Mouse (Mus musculus): ENCODE data around the gene Poc5.

The Poc5 gene

DNA sequence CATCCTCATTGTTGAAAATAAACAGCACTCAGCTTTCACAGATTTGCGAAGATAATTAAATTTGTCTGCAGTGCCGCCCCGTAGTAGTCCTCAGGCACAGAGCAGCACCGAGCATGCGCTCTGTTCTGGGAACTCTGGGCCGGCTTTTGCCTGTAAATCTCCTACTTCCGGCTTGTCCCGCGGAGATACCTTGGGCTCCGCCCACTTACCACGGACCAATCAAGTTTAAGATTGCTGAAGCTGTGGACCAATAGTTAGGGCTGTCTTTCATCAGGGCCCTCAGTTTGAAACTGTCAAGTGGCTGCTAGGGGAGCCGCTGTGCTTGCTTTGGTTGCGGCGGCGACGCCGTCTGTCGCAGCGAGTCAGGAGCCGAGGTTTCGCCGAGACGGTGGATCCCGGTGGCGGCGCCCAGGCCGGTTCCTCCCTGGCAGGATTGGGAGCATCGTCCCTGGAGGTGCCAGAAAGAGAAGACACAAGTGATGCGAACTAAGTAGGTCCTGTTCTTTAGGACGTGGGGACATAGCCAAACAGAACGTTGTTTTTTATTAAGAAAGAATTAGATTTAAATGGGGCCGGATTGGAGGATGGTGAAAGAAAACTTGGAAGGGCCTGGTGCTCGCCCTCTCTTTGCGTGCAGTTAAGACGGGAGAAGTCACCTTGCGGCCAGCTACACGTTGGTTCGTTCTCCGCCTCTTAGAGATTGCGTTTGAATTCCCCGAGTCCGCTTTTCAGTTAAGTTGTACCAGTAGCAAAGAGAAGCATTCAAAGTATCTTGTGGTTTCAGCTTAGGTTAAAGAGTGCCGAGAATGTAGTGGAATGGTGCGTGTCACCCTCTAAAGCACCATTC lies at the start of gene Poc5:
Poc5 (plus strand) TSS at position 253 of the 847 bp plus-strand sequence.
- peak; percentile 99 for DNase-seq (ENCODE audit: low read depth, low spot score)

- DNase-seq (ENCODE audit: low read depth, low spot score) = no peak
Observed at GRCm38 (mm10) chr13:96341461-96341860, 46.6 kb upstream of the Poc5 start.

- DNase-seq (ENCODE audit: low read depth, low spot score) = no peak
Observed at GRCm38 (mm10) chr13:96344778-96345177, 43.3 kb upstream of the Poc5 start.

DNA sequence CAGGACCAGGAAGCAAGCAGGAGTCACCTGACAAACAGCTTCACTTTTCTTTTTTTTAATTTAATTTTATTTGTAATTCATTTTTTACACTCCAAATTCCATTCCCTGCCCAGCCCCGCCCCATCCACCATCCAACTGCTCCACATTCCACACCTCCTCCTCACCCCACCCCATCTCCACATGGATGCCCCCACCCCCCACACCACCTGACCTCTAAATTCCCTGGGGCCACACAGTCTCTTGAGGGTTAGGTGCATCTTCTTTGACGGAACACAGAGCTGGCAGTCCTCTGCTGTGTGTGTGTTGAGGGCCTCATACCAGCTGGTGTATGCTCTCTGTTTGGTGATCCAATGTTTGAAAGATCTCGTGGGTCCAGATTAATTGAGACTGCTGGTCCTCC lies 41.5 kb upstream of the Poc5 start:
- no peak for DNase-seq (ENCODE audit: low read depth, low spot score)

DNA sequence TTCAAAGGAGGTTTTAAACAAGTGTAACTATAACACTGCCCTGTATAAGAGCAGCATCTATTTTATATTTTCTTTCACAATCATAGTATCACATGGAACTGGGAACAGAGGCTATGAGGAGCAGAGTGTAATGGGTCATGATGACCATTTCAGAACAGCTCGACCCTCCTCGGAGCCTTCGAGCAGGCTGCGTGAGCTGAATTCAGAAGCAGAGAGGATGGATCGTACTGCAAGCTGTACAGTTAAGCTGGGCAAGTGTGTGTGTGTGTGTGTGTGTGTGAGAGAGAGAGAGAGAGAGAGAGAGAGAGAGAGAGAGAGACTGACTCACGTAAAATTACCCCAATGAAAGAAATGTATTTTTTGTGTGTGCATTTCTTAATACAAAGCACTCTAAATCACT lies 37.9 kb upstream of the Poc5 start:
- no peak for DNase-seq (ENCODE audit: low read depth, low spot score)

- no peak for DNase-seq (ENCODE audit: low read depth, low spot score)
Observed at GRCm38 (mm10) chr13:96351264-96351663, 36.8 kb upstream of the Poc5 start.

DNA sequence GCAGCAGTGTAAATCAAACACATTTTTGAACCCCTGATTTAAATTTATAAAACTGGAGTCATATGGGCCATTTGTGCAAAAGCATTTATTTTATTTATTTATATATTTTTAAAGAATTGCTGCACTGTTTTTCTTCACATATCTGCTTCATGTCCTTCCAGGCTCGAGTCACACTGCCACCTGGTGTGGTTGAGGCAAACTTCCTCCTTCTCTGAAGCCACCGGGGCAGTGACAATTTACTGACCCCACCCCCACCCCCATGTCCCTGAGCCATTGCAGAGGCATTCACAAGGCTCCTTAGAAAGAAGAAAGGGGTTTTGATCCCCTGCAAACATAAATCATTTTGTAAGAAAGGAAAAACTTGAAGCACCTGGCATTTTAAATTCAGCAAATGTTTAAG lies 12.6 kb upstream of the Poc5 start:
- DNase-seq (ENCODE audit: low read depth, low spot score) = no peak

DNA sequence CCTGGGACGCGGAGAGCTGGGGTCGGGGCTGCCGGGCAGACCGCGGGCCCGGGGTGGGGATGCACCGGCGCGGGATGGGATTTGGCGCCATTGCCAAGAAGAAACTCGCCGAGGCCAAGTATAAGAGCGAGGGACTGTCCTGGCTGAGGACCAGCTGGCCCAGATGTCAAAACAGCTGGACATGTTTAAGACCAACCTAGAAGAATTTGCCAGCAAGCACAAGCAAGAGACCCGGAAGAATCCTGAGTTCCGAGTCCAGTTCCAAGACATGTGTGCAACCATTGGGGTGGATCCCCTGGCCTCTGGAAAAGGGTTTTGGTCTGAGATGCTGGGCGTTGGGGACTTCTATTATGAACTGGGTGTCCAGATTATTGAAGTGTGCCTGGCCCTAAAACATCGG lies 11.2 kb upstream of the Poc5 start:
- DNase-seq (ENCODE audit: low read depth, low spot score) = no peak

GRCm38 (mm10) chr13:96377883-96378282 lies 10.2 kb upstream of the Poc5 start:
- no peak for DNase-seq (ENCODE audit: low read depth, low spot score)

- DNase-seq (ENCODE audit: low read depth, low spot score) = no peak
Observed at GRCm38 (mm10) chr13:96389301-96389700, 1.2 kb downstream of the Poc5 start.

- no peak for DNase-seq (ENCODE audit: low read depth, low spot score)
Observed at GRCm38 (mm10) chr13:96401251-96401650, 13.2 kb downstream of the Poc5 start.

GRCm38 (mm10) chr13:96405518-96405917 lies 17.4 kb downstream of the Poc5 start:
- DNase-seq (ENCODE audit: low read depth, low spot score) = no peak

DNA sequence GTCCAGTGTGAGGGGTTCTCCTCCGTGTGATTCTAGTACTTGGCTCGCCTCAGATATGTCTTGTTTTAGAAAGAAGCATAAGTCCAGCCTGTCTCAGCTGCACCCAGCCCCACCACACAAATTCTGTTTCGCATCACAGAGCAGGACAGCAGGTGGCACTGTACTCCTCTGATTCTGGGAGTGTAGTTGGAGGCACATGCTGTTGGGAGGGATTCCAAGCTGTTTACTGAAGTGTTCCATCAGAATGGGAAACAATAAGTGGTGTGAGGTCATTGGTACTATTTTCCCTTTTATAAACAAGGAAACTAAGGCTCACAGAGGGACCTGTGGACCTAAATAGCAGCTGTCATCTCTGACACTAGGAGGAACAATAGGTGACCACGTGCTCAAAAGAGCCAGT lies 18.9 kb downstream of the Poc5 start:
- peak; percentile 25 for DNase-seq (ENCODE audit: low read depth, low spot score)

GRCm38 (mm10) chr13:96408786-96409185 lies 20.7 kb downstream of the Poc5 start:
- no peak for DNase-seq (ENCODE audit: low read depth, low spot score)

GRCm38 (mm10) chr13:96414384-96414783 lies 26.3 kb downstream of the Poc5 start:
- no peak for DNase-seq (ENCODE audit: low read depth, low spot score)

DNA sequence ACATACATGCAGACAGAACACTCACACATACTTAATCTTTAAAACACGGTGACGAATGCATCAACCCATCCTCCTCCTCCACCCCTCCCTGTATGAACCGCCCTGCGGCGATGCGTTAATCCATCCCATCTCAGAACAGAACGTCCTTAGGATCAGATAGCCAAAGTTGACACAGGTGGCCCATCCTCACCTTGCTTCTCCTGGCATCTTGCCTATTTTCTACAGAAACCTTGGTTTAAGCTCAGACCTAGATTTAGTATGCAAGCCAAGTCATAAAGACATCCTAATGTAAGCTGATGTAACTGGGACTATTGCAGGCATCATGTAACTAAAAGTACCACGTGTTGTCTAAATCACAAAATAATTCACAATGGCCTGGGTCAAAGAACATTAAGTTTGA lies 28.3 kb downstream of the Poc5 start:
- no peak for DNase-seq (ENCODE audit: low read depth, low spot score)

GRCm38 (mm10) chr13:96417261-96417813 lies 29.2 kb downstream of the Poc5 start:
- DNase-seq (ENCODE audit: low read depth, low spot score) = no peak

DNA sequence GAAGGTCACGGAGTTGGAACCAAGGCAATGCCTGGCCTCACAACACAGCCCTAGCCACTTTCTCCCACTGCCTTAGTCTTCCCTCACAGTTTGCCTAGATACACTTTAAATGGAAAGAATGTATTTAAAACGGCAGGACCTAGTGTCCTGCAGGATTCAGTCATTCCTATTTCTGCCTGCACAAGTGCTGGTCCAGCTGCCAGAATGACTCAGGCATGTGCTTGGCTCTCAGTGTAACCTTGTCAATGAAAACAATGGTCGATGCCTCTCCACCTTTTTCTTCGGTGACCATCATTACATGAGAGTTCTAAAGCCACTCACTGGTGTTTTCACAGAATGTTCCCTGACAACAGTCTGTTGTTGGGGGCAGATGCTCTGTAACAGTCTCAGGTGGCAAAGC lies 30.4 kb downstream of the Poc5 start:
- no peak for DNase-seq (ENCODE audit: low read depth, low spot score)

DNA sequence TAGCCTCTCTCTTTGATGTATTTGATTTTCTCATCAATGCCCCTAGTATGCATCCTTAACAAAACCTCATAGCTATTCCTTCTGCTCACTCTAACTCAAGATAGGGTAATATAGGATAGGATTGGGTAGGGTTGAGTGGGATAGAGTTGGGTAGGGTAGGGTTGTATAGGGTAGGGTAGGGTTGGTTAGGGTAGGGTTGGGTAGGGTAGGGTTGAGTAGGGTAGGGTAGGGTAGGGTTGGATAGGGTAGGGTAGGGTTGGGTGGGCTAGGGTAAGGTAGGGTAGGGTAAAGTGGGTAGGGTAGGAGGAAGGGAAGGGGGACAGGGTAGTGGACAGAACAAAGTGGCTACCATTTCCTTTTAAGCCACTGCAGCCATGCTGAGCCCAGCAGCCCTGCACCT lies 33.1 kb downstream of the Poc5 start:
- DNase-seq (ENCODE audit: low read depth, low spot score) = no peak

DNA sequence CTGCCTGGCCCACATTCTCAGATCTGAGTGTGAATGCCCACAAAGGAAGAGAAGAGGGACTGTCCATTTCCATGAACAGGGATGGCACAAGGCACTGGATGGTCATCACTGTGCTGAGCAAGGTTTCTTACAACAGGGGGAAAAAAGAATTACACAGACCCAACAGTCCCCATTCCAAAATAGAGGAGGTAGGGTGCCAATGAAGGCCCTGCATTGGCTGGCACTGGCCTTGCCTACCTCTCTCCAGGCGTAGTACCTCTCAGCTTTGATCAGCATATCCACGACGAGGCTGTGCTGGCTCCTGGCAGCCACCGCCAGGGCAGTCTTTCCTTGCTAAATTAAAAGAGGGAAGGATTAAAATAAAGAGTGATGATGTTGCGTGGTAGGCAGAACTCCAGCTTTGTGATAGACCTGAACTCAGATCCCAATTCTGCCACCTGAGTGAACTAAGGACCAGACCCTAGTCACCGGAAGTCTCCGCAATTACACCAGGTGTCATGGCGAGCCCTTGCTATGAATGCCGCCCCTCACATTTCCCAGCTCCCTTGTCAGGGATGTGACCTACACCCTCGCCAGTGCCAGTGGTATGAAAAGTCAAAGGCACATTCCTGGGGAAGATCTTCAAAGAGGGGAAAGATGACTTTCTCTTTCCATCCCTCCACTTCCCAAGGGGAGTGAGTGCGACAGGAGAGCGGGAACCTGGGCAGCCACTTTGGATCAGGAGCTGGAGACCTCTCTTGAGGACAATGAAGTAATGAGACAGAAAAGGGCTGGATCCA lies 36.6 kb downstream of the Poc5 start:
- DNase-seq (ENCODE audit: low read depth, low spot score) = no peak

- no peak for DNase-seq (ENCODE audit: low read depth, low spot score)
Observed at GRCm38 (mm10) chr13:96426044-96426443, 38.0 kb downstream of the Poc5 start.

- DNase-seq (ENCODE audit: low read depth, low spot score) = no peak
Observed at GRCm38 (mm10) chr13:96428531-96428930, 40.4 kb downstream of the Poc5 start.

Data from mesoderm, embryonic 11.5 days (tissue).